Mouse (Mus musculus): Measurements from ENCODE around the gene Mbtps2.

GRCm38 (mm10) chrX:157500004-157500403, 98.5 kb downstream of the Mbtps2 start:
- no peak for TF ChIP-seq ETS1 (IDR thresholded peaks at IDR 0.05; ENCODE audit: low read depth, low read length)
- no peak for TF ChIP-seq JUND (IDR thresholded peaks at IDR 0.05; ENCODE audit: low read depth, low read length)
- TF ChIP-seq CTCF (IDR thresholded peaks at IDR 0.05 in 2 of 3, conservative IDR thresholded peaks at IDR 0.05 in 1 of 3; ENCODE audit: control insufficient read depth in 1 of 3, insufficient read depth in 1 of 3, low read depth in 2 of 3, low read length in 3 of 3, poor library complexity in 1 of 3, severe bottlenecking in 1 of 3) = no peak
- no peak for TF ChIP-seq POLR2A (IDR thresholded peaks at IDR 0.05; ENCODE audit: control insufficient read depth in 1 of 2, insufficient read depth in 1 of 2, low read depth in 1 of 2, low read length in 2 of 2, poor library complexity in 1 of 2)
- no peak for TF ChIP-seq BHLHE40 (IDR thresholded peaks at IDR 0.05; ENCODE audit: borderline replicate concordance, low read depth, low read length)
- TF ChIP-seq ELF1 (IDR thresholded peaks at IDR 0.05; ENCODE audit: low read depth, low read length) = no peak
- no peak for TF ChIP-seq HCFC1 (IDR thresholded peaks at IDR 0.05; ENCODE audit: low read depth, low read length)
